Mouse (Mus musculus) C2C12 (cell line): Measurements from ENCODE around the gene Ksr2. TPM values are rescaled to one million over a fixed set of nuclear protein-coding genes. Genes with fewer than 3 reads are reported as not detected.

ENCODE experiments used
- H3K27me3 ChIP-seq: one replicate; pipeline ENCODE4 v1.6.1; 2011; ENCODE audit not compliant: control insufficient read depth, insufficient read depth, insufficient read length
- H3K36me3 ChIP-seq: one replicate; pipeline ENCODE4 v1.6.1; 2011; ENCODE audit not compliant: control insufficient read depth, insufficient read depth
- H3K4me3 ChIP-seq: one replicate; pipeline ENCODE4 v1.5.1; 2011; ENCODE audit warnings: mild to moderate bottlenecking, control low read depth; ENCODE audit not compliant: poor library complexity, insufficient read depth, severe bottlenecking
- H3K79me2 ChIP-seq: one replicate; pipeline ENCODE4 v1.6.1; 2011; ENCODE audit not compliant: control insufficient read depth, insufficient read depth
- H3K79me3 ChIP-seq: one replicate; pipeline ENCODE4 v1.6.1; 2011; ENCODE audit warnings: low read depth, control low read depth
- H3ac ChIP-seq: one replicate; pipeline ENCODE3; 2011; ENCODE audit warnings: low read depth; ENCODE audit not compliant: control insufficient read depth, insufficient read length
- CEBPB ChIP-seq: IDR thresholded peaks from one replicate; pipeline ENCODE4 v1.6.1; 2011; ENCODE audit warnings: low read depth, mild to moderate bottlenecking, control low read depth, moderate library complexity
- CTCF ChIP-seq: IDR thresholded peaks from one replicate; pipeline ENCODE4 v1.5.1; 2011; ENCODE audit not compliant: control insufficient read depth, insufficient read depth, insufficient read length
- FOSL1 ChIP-seq: IDR thresholded peaks from one replicate; pipeline ENCODE4 v1.8.0; 2011; ENCODE audit warnings: mild to moderate bottlenecking, low read length; ENCODE audit not compliant: poor library complexity, insufficient read depth, severe bottlenecking
- MAX ChIP-seq: IDR thresholded peaks from one replicate; pipeline ENCODE4 v1.6.1; 2011; ENCODE audit warnings: mild to moderate bottlenecking, control low read depth
- MYOD1 ChIP-seq: IDR thresholded peaks from one replicate; pipeline ENCODE4 v1.6.1; 2011; ENCODE audit warnings: low read depth; ENCODE audit not compliant: control insufficient read depth, insufficient read length
- MYOG ChIP-seq: IDR thresholded peaks from one replicate; pipeline ENCODE4 v1.6.1; 2011; ENCODE audit not compliant: control insufficient read depth, insufficient read length; ENCODE audit errors: extremely low read depth
- USF1 ChIP-seq: IDR thresholded peaks from one replicate; pipeline ENCODE4 v1.6.1; 2011; ENCODE audit warnings: low read depth, mild to moderate bottlenecking, control low read depth, moderate library complexity
- polyA plus RNA-seq: library from polyadenylated mRNA; unstranded; fragments of >200 nt; fragmentation: generic; extraction: Trizol; gene quantifications from one replicate; pipeline ENCODE4 v1.2.1, GENCODE M21; 2012; ENCODE audit warnings: missing spikeins

The Ksr2 gene
- polyA plus RNA-seq, 1 experiment, result 0.01 TPM

DNA sequence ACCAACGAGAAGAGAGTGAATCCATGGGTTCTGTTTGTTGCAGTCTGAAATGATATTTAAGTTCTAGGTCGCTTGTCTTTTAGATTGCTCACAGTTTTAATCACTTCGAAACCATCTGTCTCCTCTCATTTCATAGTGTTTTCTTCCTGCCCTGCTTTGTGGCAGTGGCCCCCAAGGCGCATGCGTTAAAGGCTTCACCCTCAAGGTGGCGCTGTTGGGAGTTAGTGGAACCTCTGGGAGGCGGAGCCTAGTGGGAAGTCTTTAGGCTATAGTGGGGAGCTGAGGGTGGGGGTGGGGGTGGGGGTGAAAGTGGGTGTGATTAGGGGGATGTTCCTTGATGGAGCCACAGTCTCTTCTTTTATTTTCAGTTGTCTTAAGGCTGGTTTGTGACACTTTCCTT is 214.6 kb downstream of the Ksr2 start:
- no peak overlapping the region for H3K4me3 ChIP-seq
- H3K79me3 ChIP-seq, result no peaks in the 10 kb centered on the region
- H3K27me3 ChIP-seq, result no peaks in the 10 kb centered on the region
- no peaks in the 10 kb centered on the region for H3K36me3 ChIP-seq
- H3K79me2 ChIP-seq, result no peaks in the 10 kb centered on the region
- no peak for TF ChIP-seq CEBPB
- no peak for TF ChIP-seq USF1
- TF ChIP-seq MYOD1, result no peak
- no peak for TF ChIP-seq MYOG
- TF ChIP-seq FOSL1, result no peak
- TF ChIP-seq CTCF, result no peak
- no peak for TF ChIP-seq MAX
- H3ac ChIP-seq, result no peak overlapping the region

DNA sequence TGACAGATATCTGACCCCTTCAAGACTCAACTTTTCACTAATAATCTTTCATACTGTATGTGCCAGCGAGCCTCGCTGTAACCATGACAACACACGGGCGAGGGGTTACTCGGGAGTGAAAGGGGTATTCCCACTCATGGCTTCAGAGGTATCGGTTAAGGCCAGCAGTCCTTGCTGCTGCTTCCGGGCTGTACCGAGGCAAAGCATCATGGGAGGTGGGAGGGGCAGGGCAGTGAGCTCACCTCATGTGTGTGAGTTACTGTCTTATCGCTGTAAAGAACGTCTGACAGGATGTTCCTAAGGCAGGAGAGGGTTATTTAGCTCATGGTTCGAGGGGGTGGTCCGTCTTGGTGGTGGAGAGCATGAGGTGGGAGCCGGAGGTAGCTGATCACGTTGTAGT is 215.8 kb downstream of the Ksr2 start:
- Histone ChIP-seq H3K4me3 (no peak overlapping the region), H3K27me3 (no peaks in the 10 kb centered on the region), H3K36me3 (no peaks in the 10 kb centered on the region), H3K79me3 (no peaks in the 10 kb centered on the region), H3K79me2 (no peaks in the 10 kb centered on the region), H3ac (no peak overlapping the region)
- TF ChIP-seq CEBPB, result no peak

- TF ChIP-seq CEBPB (no peak), MYOD1 (no peak), USF1 (no peak), MAX (no peak), CTCF (no peak), FOSL1 (no peak), MYOG (no peak)
- H3K4me3 ChIP-seq, result no peak overlapping the region
- no peaks in the 10 kb centered on the region for H3K79me2 ChIP-seq
- no peak overlapping the region for H3ac ChIP-seq
- no peaks in the 10 kb centered on the region for H3K27me3 ChIP-seq
- no peaks in the 10 kb centered on the region for H3K36me3 ChIP-seq
- no peaks in the 10 kb centered on the region for H3K79me3 ChIP-seq
Measured at GRCm38 (mm10) chr5:117635211-117635610, 221.4 kb downstream of the Ksr2 start.

- Histone ChIP-seq H3K79me2 (no peaks in the 10 kb centered on the region), H3K79me3 (no peaks in the 10 kb centered on the region), H3K36me3 (no peaks in the 10 kb centered on the region), H3K4me3 (no peak overlapping the region), H3K27me3 (no peaks in the 10 kb centered on the region), H3ac (no peak overlapping the region)
- no peak for TF ChIP-seq CTCF
- TF ChIP-seq MAX, result no peak
- TF ChIP-seq FOSL1, result no peak
- no peak for TF ChIP-seq USF1
- no peak for TF ChIP-seq MYOG
- TF ChIP-seq CEBPB, result no peak
- no peak for TF ChIP-seq MYOD1
Measured at GRCm38 (mm10) chr5:117635838-117636237, 222.0 kb downstream of the Ksr2 start.

DNA sequence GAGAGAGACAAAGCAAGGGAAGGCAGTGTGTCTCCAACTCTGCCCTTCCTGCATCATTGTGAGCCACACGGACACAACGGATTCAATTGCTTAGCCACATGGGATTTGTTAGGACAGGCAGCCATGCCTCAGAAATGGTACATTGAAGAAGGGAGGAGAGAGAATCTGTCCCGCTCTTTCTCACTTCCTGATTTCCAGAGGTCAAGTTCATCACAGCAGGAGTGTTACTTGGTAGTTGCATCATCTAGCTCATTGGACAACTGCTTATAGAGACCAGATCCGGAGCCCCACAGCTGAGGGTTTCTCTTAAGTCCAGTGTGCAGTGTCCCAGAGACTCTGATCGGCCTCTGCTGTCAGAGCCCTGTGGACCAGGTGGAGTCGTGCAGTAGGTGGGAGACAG is 227.8 kb downstream of the Ksr2 start:
- Histone ChIP-seq H3K79me3 (no peaks in the 10 kb centered on the region), H3K36me3 (no peaks in the 10 kb centered on the region), H3K79me2 (no peaks in the 10 kb centered on the region), H3K27me3 (no peaks in the 10 kb centered on the region), H3ac (no peak overlapping the region), H3K4me3 (no peak overlapping the region)
- TF ChIP-seq FOSL1 (no peak), CEBPB (no peak), USF1 (no peak), CTCF (no peak), MAX (no peak), MYOG (no peak), MYOD1 (no peak)

DNA sequence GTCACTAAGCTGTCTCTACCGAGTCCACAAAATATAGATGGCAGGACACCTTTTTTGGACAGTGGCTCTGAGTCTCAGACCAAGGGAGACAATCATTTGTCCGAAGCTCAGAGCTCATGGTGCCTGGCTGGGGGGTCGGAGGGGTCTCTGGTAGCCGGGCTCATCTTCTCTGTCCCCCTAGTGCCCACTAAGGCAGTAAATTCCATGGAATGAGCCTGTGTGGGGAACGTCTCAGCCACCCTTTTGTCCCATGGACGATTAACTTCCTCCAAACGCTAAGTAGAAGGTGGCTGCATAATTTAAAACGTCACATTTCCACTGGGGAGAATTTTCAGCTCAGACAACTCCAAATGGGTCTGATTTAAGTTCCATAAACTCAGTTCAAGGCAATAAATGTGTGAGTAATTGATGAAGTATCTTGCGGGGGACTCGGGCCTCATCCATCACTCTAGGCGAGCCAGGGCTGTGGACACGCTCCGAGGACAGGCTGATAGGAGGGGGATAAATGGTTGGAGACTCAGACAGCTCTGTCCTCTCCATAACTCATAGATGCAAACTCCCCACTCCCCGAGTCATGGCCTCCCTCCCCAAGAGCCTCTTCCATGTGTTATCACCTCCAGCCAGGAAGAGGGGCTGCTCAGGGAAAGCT is 237.6 kb downstream of the Ksr2 start:
- no peaks in the 10 kb centered on the region for H3K79me2 ChIP-seq
- TF ChIP-seq FOSL1 (no peak), MYOD1 (no peak), MAX (no peak), MYOG (no peak), CEBPB (no peak), USF1 (no peak), CTCF (no peak)
- H3K36me3 ChIP-seq, result no peaks in the 10 kb centered on the region
- no peak overlapping the region for H3ac ChIP-seq
- no peaks in the 10 kb centered on the region for H3K27me3 ChIP-seq
- no peak overlapping the region for H3K4me3 ChIP-seq
- H3K79me3 ChIP-seq, result no peaks in the 10 kb centered on the region
